In the genomic region with DNA sequence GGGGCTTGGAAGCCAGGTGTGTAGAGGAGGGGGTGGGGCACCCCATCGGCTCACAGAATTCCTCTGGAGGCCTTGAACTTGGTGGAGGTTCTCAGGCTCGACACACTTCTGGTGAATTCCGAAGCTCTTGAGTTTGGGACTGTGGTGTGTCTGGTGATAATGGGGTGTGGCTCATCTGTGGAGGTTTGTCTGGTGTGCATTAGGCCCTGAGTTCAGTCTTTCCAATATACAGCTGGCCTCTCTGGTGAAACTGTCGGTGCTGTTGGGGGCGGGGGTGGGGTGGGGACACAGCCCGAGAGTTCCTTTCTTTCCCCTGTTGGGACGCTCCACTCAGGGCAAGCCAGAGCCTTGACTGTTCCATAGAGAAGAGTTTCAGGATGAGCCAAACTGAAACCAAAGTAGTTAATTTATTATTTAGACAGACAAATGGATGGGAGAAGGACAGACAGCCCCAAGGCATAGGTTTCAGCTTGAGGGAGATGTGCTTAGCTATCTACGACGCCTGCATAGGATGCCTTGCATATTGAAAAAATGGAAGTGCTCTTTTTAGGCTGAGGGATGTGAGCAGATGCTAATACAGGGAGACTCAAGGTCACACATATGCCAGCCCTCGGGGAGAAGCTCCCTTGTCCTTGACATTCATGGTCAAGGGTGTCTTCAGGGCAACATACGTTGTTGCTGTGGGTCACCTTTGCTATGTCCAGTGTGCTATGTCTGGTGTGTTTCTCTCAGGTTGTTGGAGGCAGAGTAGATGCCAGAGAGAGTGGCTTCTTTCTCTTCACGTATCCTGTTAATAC, we compare ENCODE assay signal across 21 mouse cellular contexts.
"Had no signal": no experiment of that assay in that cellular context is flagged by ENCODE, and none has a peak within 500 bp of the region (broad histone marks: within the 10 kb centered on the region; RNA-seq: fewer than 3 reads in every experiment).

No protein-coding gene starts in this region.

- H3K4me2 ChIP-seq: heart, embryonic 12.5 days; hindbrain, embryonic 12.5 days; hindbrain, embryonic 14.5 days; intestine, embryonic 15.5 days; kidney, embryonic 15.5 days; limb, embryonic 13.5 days; limb, embryonic 15.5 days had no signal

- H3K36me3 ChIP-seq: heart, embryonic 10.5 days; heart, embryonic 12.5 days; hindbrain, embryonic 12.5 days; intestine, embryonic 15.5 days; kidney, embryonic 15.5 days; limb, embryonic 13.5 days; limb, embryonic 15.5 days had no signal

- H3K27ac ChIP-seq: gastrocnemius, adult 2 months; heart, embryonic 10.5 days; hindbrain, embryonic 10.5 days; hindbrain, embryonic 12.5 days; hindbrain, embryonic 14.5 days; intestine, embryonic 15.5 days; limb, embryonic 13.5 days; limb, embryonic 15.5 days had no signal

- H3K4me3 ChIP-seq: gastrocnemius, adult 2 months; heart, embryonic 10.5 days; heart, embryonic 12.5 days; hindbrain, embryonic 10.5 days; hindbrain, embryonic 12.5 days; intestine, embryonic 15.5 days; kidney, embryonic 15.5 days; limb, embryonic 13.5 days; limb, embryonic 15.5 days had no signal

- ATAC-seq: hindbrain, embryonic 16.5 days; intestine, embryonic 15.5 days; intestine, postnatal 0 days had no signal

- H3K27me3 ChIP-seq: heart, embryonic 12.5 days; hindbrain, embryonic 12.5 days; intestine, embryonic 15.5 days; kidney, embryonic 15.5 days; limb, embryonic 13.5 days; limb, embryonic 15.5 days had no signal

- DNase-seq: gastrocnemius, adult 2 months; gastrocnemius, postnatal 10 days; gastrocnemius, postnatal 25 days; heart, adult 18-20 months; heart, postnatal 10 days; heart, postnatal 4 days; kidney, adult 18-20 months; kidney, postnatal 14 days; layer of hippocampus, postnatal 36 days; left cerebral cortex, postnatal 4 days had no signal

- H3K9me3 ChIP-seq: heart, embryonic 10.5 days; heart, embryonic 12.5 days; hindbrain, embryonic 10.5 days; hindbrain, embryonic 12.5 days; intestine, embryonic 15.5 days; kidney, embryonic 15.5 days; limb, embryonic 13.5 days; limb, embryonic 15.5 days had no signal

- H3K9ac ChIP-seq: heart, embryonic 12.5 days; hindbrain, embryonic 12.5 days; hindbrain, embryonic 14.5 days; intestine, embryonic 15.5 days; kidney, embryonic 15.5 days; limb, embryonic 13.5 days; limb, embryonic 15.5 days had no signal
